Mouse (Mus musculus) midbrain, embryonic 12.5 days (tissue): ENCODE results near the gene Med23. TPM values are rescaled to one million over a fixed set of nuclear protein-coding genes. Genes with fewer than 3 reads are reported as not detected.

Experiments
- ATAC-seq: fragments of 200-750 bp; cut with Nextera tagmentation; 2 replicates; pipeline ENCODE4 v1.8.0; 2017; ENCODE audit warnings: low read depth, moderate TSS enrichment, moderate library complexity; ENCODE audit not compliant: low FRiP score
- H3K27ac ChIP-seq: fragments of 300-500 bp; sonication (generic); replicated peaks from 2 replicates; pipeline ENCODE4 v1.5.1; 2016; ENCODE audit warnings: mild to moderate bottlenecking
- H3K27me3 ChIP-seq: fragments of 300-500 bp; sonication (generic); 2 replicates; pipeline ENCODE4 v1.6.1; 2016; ENCODE audit warnings: mild to moderate bottlenecking
- H3K36me3 ChIP-seq: fragments of 300-500 bp; sonication (generic); 2 replicates; pipeline ENCODE4 v1.6.1; 2016
- H3K4me1 ChIP-seq: fragments of 300-500 bp; sonication (generic); 2 replicates; pipeline ENCODE4 v1.6.1; 2016
- H3K4me2 ChIP-seq: fragments of 300-500 bp; sonication (generic); replicated peaks from 2 replicates; pipeline ENCODE4 v1.6.1; 2016; ENCODE audit warnings: mild to moderate bottlenecking, moderate library complexity
- H3K4me3 ChIP-seq: fragments of 300-500 bp; sonication (generic); 2 replicates; pipeline ENCODE4 v1.5.1; 2016; ENCODE audit warnings: mild to moderate bottlenecking
- H3K9ac ChIP-seq: fragments of 300-500 bp; sonication (generic); replicated peaks from 2 replicates; pipeline ENCODE4 v1.6.1; 2016; ENCODE audit warnings: mild to moderate bottlenecking, moderate library complexity
- H3K9me3 ChIP-seq: fragments of 300-500 bp; sonication (generic); 2 replicates; pipeline ENCODE4 v1.6.1; 2016; ENCODE audit warnings: mild to moderate bottlenecking
- WGBS: fragments of 180-500 bp; shearing (Covaris S2); methylation state at CpG from one replicate; pipeline ENCODE4 v1.1.7; 2016; 5-methylcytosine and 5-hydroxymethylcytosine counted together
- polyA plus RNA-seq: library from polyadenylated mRNA; unstranded; fragments of >200 nt; fragmentation: Nextera tagmentation; extraction: Ambion mirVana; gene quantifications from 2 replicates; pipeline ENCODE4 v1.2.1, GENCODE M21; 2016

The Med23 gene
- polyA plus RNA-seq: 33.1 and 34.0 TPM in 2 replicates

DNA sequence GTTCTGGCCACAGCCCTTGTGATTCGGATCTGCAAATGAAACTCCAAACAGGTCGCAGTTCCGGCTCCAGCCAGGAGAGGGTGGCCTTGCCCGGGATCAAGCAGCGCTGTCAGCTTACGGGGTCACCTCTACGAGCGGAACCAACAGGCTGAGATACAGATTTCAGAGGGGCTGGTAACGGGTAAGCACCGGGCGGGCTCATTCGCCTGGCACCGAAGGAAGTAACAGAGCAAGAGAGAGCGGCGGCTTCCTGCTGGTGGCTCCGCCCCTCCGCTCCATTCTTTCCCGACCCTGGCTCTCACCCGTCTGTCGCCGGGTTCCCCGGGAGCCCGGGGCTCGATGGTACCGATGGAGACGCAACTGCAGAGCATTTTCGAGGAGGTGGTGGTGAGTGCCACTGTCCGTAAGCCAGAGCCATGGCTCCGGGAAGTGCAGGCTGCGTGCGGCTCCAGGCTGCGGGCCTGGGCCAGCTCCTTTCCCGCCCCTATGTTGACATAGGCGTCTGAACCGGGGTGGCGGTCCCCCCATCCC is at the start of gene Med23:
TSS of gene Med23 (plus strand) at position 227 of the 531 bp plus-strand sequence.
- Histone ChIP-seq H3K9me3 (no peaks in the 10 kb centered on the region), H3K27ac (no peak within 1 kb of the TSS), H3K4me2 (peak within 1 kb of the TSS; percentile 61), H3K4me3 (peak within 1 kb of the TSS; percentile 57), H3K9ac (peak within 1 kb of the TSS; percentile 65), H3K36me3 (peaks cover 33% of the 10 kb centered on the region), H3K27me3 (no peaks in the 10 kb centered on the region), H3K4me1 (no peaks in the 10 kb centered on the region)
- WGBS: under 1% methylated on average over 36 of the region's 36 CpGs
- peak; percentile 100 for ATAC-seq

GRCm38 (mm10) chr10:24821990-24822676 is 47.7 kb upstream of the Med23 start:
- 0 out of 2 replicates have a peak, but pooled peaks cover 8% of the 10 kb centered on the region for H3K4me1 ChIP-seq
- 85% methylated on average over 4 of the region's 4 CpGs for WGBS
- ATAC-seq: no peak

DNA sequence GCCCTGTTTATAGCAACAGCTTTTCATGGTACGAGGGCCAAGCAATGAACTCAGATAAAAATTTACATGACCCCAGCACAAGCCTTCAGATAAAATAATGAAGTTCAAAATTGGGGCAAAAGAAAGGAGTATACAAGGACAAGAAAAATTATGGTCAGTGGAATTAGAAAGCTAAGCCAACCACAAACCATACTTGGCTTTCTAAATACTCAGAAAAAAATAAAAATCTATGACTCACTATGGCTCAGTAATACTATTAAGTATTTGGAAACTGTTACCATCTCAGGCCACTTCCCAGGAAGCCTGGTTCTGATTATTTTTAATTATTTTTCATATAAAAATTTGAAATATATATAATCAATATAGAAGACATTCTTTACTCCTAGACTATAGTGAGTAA is 46.9 kb upstream of the Med23 start:
- Histone ChIP-seq H3K27me3 (no peaks in the 10 kb centered on the region), H3K27ac (no peak overlapping the region), H3K4me2 (no peak overlapping the region), H3K9ac (no peak overlapping the region), H3K36me3 (no peaks in the 10 kb centered on the region), H3K4me3 (no peak overlapping the region), H3K4me1 (0 out of 2 replicates have a peak, but pooled peaks cover 8% of the 10 kb centered on the region), H3K9me3 (no peaks in the 10 kb centered on the region)
- no peak for ATAC-seq
- WGBS: 79% methylated on average over 1 of the region's 1 CpGs

More at GRCm38 (mm10) chr10:24821990-24822676, 47.7 kb upstream of the Med23 start:
- Histone ChIP-seq H3K27me3 (no peaks in the 10 kb centered on the region), H3K36me3 (no peaks in the 10 kb centered on the region), H3K4me2 (no peak overlapping the region), H3K9ac (no peak overlapping the region), H3K9me3 (no peaks in the 10 kb centered on the region), H3K27ac (no peak overlapping the region), H3K4me3 (no peak overlapping the region)

DNA sequence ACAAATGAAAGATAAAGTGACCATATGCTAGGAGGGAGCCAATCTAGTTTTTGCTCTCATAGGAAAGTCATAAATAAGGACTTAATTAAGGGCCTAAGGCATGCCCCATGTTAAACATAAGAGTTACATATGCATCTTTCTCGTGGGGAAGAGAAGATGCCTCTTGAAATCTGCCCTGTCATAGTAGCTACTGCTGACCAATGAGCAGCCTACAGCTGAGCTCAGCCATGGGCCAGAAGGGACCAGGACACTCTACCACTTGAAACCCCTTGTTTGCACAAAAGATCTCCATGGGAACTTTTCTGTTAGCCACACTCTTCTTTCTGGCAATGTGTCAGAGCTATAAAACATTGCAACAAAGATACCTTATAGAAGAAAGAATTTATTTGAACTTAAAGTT is 46.5 kb upstream of the Med23 start:
- H3K27ac ChIP-seq: no peak overlapping the region
- H3K4me3 ChIP-seq: no peak overlapping the region
- H3K4me1 ChIP-seq: 0 out of 2 replicates have a peak, but pooled peaks cover 8% of the 10 kb centered on the region
- WGBS: 50% methylated on average over 1 of the region's 1 CpGs
- H3K36me3 ChIP-seq: no peaks in the 10 kb centered on the region
- H3K4me2 ChIP-seq: no peak overlapping the region
- H3K9ac ChIP-seq: no peak overlapping the region
- ATAC-seq: no peak
- H3K9me3 ChIP-seq: no peaks in the 10 kb centered on the region
- H3K27me3 ChIP-seq: no peaks in the 10 kb centered on the region

- Histone ChIP-seq H3K4me3 (no peak overlapping the region), H3K27ac (no peak overlapping the region), H3K27me3 (no peaks in the 10 kb centered on the region), H3K9me3 (no peaks in the 10 kb centered on the region), H3K36me3 (no peaks in the 10 kb centered on the region), H3K4me2 (no peak overlapping the region), H3K9ac (no peak overlapping the region), H3K4me1 (0 out of 2 replicates have a peak, but pooled peaks cover 8% of the 10 kb centered on the region)
- ATAC-seq: no peak
- WGBS: 84% methylated on average over 16 of the region's 16 CpGs
Observed at GRCm38 (mm10) chr10:24823697-24824535, 45.9 kb upstream of the Med23 start.

GRCm38 (mm10) chr10:24824621-24825020 is 45.2 kb upstream of the Med23 start:
- Histone ChIP-seq H3K9ac (no peak overlapping the region), H3K4me1 (0 out of 2 replicates have a peak, but pooled peaks cover 8% of the 10 kb centered on the region), H3K36me3 (no peaks in the 10 kb centered on the region), H3K4me3 (no peak overlapping the region), H3K27ac (no peak overlapping the region), H3K27me3 (no peaks in the 10 kb centered on the region), H3K4me2 (no peak overlapping the region), H3K9me3 (no peaks in the 10 kb centered on the region)
- WGBS: 88% methylated on average over 8 of the region's 8 CpGs
- no peak for ATAC-seq

DNA sequence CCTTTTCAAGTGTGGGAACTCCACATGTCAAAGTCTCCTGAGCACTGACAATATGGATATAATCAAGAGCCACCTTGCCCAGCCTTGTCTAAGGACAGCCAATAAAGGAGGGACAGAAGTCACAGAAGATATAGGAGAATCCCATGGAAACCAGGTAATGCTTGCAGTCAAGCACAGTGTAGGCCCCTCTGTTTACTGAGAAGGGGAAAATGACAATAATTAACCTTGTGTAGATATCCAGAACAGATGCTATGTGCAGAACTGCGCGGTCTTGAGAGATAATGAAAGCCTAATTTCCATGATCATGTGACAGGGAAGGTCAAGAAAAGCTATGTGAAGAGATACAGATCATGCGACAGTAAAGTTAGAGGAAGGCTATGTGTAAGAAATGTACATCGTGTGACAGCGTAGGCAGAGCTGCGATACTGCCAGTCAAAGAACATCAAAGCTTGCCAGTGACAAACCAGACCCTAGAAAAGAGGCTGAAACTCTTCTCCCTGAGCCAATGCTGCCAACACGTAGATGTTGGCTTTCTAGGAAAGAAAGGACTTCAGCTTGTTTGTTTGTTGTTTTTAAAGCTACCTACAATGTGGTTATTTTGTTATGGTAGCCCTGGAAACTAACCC is 44.2 kb upstream of the Med23 start:
- Histone ChIP-seq H3K9me3 (no peaks in the 10 kb centered on the region), H3K9ac (no peak overlapping the region), H3K4me3 (no peak overlapping the region), H3K27me3 (no peaks in the 10 kb centered on the region), H3K4me2 (peak overlapping the region; percentile 14; the same call in 1 of the 2 replicates), H3K4me1 (0 out of 2 replicates have a peak, but pooled peaks cover 8% of the 10 kb centered on the region), H3K27ac (no peak overlapping the region), H3K36me3 (no peaks in the 10 kb centered on the region)
- 83% methylated on average over 7 of the region's 7 CpGs for WGBS
- no peak for ATAC-seq

DNA sequence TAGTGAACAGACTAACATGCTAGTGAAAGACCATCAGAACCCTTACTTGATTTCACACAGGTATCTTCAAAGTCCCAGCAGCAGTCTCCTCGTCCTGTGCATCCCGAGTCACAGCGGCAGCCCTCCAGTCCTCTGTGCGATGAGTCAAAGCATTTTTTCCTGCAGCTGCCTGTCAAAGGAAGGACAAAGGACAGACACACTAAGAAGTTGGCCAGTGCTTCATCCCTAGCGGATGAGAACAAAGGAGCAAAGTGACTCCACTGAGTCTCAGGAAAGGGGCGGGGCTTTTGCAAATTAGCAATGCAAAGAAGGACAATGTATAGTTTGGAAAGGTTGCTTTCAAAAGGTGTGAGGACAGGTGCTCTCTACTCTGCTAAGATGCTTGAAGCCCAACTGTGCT is 43.7 kb upstream of the Med23 start:
- H3K4me1 ChIP-seq: 0 out of 2 replicates have a peak, but pooled peaks cover 8% of the 10 kb centered on the region
- H3K4me3 ChIP-seq: no peak overlapping the region
- H3K4me2 ChIP-seq: peak overlapping the region; percentile 14; the same call in 1 of the 2 replicates
- H3K27ac ChIP-seq: no peak overlapping the region
- H3K36me3 ChIP-seq: no peaks in the 10 kb centered on the region
- no peak overlapping the region for H3K9ac ChIP-seq
- ATAC-seq: peak; percentile 30
- no peaks in the 10 kb centered on the region for H3K27me3 ChIP-seq
- WGBS: 10% methylated on average over 6 of the region's 6 CpGs
- no peaks in the 10 kb centered on the region for H3K9me3 ChIP-seq

- Histone ChIP-seq H3K9me3 (no peaks in the 10 kb centered on the region), H3K27me3 (no peaks in the 10 kb centered on the region), H3K4me2 (no peak overlapping the region), H3K4me3 (no peak overlapping the region), H3K9ac (no peak overlapping the region), H3K36me3 (no peaks in the 10 kb centered on the region), H3K4me1 (0 out of 2 replicates have a peak, but pooled peaks cover 8% of the 10 kb centered on the region), H3K27ac (no peak overlapping the region)
- no peak for ATAC-seq
- 88% methylated on average over 4 of the region's 4 CpGs for WGBS
Observed at GRCm38 (mm10) chr10:24828136-24828535, 41.6 kb upstream of the Med23 start.

GRCm38 (mm10) chr10:24830448-24830847 is 39.3 kb upstream of the Med23 start:
- no peaks in the 10 kb centered on the region for H3K9me3 ChIP-seq
- H3K4me3 ChIP-seq: no peak overlapping the region
- H3K9ac ChIP-seq: no peak overlapping the region
- H3K27ac ChIP-seq: no peak overlapping the region
- H3K4me2 ChIP-seq: no peak overlapping the region
- ATAC-seq: no peak
- H3K36me3 ChIP-seq: no peaks in the 10 kb centered on the region
- peaks cover 18% of the 10 kb centered on the region for H3K4me1 ChIP-seq
- H3K27me3 ChIP-seq: no peaks in the 10 kb centered on the region
- WGBS: 90% methylated on average over 5 of the region's 5 CpGs

DNA sequence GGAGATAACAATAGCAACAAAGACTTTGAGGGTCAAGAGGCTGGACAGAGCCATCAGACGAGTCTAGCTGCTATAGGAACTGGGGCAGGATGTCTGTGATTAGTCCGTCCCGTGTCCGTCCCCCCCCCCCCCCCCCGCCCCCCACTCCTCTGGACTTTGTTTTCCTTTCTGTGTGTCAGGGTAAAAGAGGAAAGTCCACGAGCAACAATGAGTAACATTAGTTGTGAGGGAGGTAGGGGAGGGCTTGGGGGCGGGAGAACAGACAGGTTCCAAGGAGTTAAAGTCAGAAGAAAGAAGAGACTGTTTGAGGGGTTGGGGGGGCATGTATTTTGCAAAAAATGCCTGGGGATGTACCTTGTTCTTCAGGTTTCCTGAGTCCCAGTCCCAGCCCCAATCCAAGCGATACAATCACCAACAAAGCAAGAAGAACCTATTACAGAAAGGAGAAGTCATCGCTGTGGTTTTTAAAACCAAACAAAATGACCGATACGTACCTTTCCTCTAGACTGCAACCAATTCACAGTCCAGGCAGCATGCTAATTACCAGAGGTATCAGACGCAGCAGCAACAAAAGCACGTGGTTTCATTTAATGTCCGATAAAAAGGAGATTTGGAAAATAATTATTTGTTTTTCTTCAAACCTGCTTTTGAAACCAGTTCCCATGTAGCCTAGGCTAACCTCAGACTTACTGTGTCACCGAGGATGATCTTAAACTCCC is 38.2 kb upstream of the Med23 start:
- Histone ChIP-seq H3K36me3 (no peaks in the 10 kb centered on the region), H3K27me3 (no peaks in the 10 kb centered on the region)
- 70% methylated on average over 15 of the region's 15 CpGs for WGBS

More for the DNA sequence above, 38.2 kb upstream of the Med23 start:
- Histone ChIP-seq H3K27ac (no peak overlapping the region), H3K9me3 (no peaks in the 10 kb centered on the region), H3K4me3 (no peak overlapping the region), H3K4me2 (no peak overlapping the region), H3K4me1 (peaks cover 21% of the 10 kb centered on the region), H3K9ac (no peak overlapping the region)
- no peak for ATAC-seq
